Comparison of ENCODE assay signal across 34 mouse cellular contexts in genomic region chr7:36778456-36778855, GRCm38 (mm10).
"Had no signal": no experiment of that assay in that cellular context is flagged by ENCODE, and none has a peak within 500 bp of the region (broad histone marks: within the 10 kb centered on the region; RNA-seq: fewer than 3 reads in every experiment).

No protein-coding gene starts in this region.

- ATAC-seq: hindbrain, embryonic 16.5 days; hindbrain, postnatal 0 days; inflammation-experienced regulatory T-cells, adult 6 months; intestine, embryonic 15.5 days; intestine, embryonic 16.5 days; intestine, postnatal 0 days had no signal

- DNase-seq: heart, postnatal 10 days; heart, postnatal 14 days; heart, postnatal 36 days; heart, postnatal 4 days; kidney, adult 11 months; kidney, adult 18-20 months; kidney, adult 2 months; kidney, adult 8-10 months; kidney, adult 9 months; kidney, postnatal 10 days; kidney, postnatal 14 days; kidney, postnatal 25 days; kidney, postnatal 36 days; kidney, postnatal 4 days; layer of hippocampus, adult 9-11 months; layer of hippocampus, postnatal 36 days had no signal

- H3K27ac ChIP-seq: heart, embryonic 10.5 days; heart, embryonic 13.5 days; heart, embryonic 15.5 days; hindbrain, embryonic 10.5 days; hindbrain, embryonic 12.5 days; hindbrain, embryonic 13.5 days; hindbrain, embryonic 14.5 days; hindbrain, embryonic 15.5 days; hindbrain, postnatal 0 days; intestine, embryonic 15.5 days; kidney, postnatal 0 days; layer of hippocampus, adult 2 months had no signal

- H3K27me3 ChIP-seq: heart, embryonic 12.5 days; heart, embryonic 13.5 days; heart, embryonic 15.5 days; hindbrain, embryonic 12.5 days; hindbrain, embryonic 13.5 days; hindbrain, embryonic 15.5 days; intestine, embryonic 15.5 days had no signal

- H3K9ac ChIP-seq: heart, embryonic 12.5 days; heart, embryonic 13.5 days; heart, embryonic 15.5 days; hindbrain, embryonic 12.5 days; hindbrain, embryonic 13.5 days; hindbrain, embryonic 14.5 days; hindbrain, embryonic 15.5 days; intestine, embryonic 15.5 days had no signal

- H3K4me1 ChIP-seq: heart, embryonic 10.5 days; heart, embryonic 12.5 days; heart, embryonic 13.5 days; heart, embryonic 15.5 days; hindbrain, embryonic 15.5 days; intestine, embryonic 15.5 days had no signal

- H3K36me3 ChIP-seq: heart, embryonic 10.5 days; heart, embryonic 12.5 days; heart, embryonic 13.5 days; heart, embryonic 15.5 days; hindbrain, embryonic 10.5 days; hindbrain, embryonic 12.5 days; hindbrain, embryonic 13.5 days; hindbrain, embryonic 15.5 days; intestine, embryonic 15.5 days had no signal

- H3K9me3 ChIP-seq: heart, embryonic 10.5 days; heart, embryonic 15.5 days; hindbrain, embryonic 10.5 days; hindbrain, embryonic 12.5 days; hindbrain, embryonic 13.5 days; hindbrain, embryonic 15.5 days; intestine, embryonic 15.5 days had no signal

- H3K4me3 ChIP-seq: heart, embryonic 10.5 days; heart, embryonic 12.5 days; heart, embryonic 13.5 days; heart, embryonic 15.5 days; hindbrain, embryonic 10.5 days; hindbrain, embryonic 12.5 days; hindbrain, embryonic 13.5 days; hindbrain, embryonic 15.5 days; intestine, embryonic 15.5 days; layer of hippocampus, adult 2 months had no signal

- H3K4me2 ChIP-seq: heart, embryonic 11.5 days; heart, embryonic 12.5 days; heart, embryonic 13.5 days; heart, embryonic 15.5 days; hindbrain, embryonic 12.5 days; hindbrain, embryonic 13.5 days; hindbrain, embryonic 14.5 days; hindbrain, embryonic 15.5 days; intestine, embryonic 15.5 days had no signal
